Mouse (Mus musculus) hindbrain, embryonic 13.5 days (tissue): ENCODE measurements around the gene Evl. TPM values are rescaled to one million over a fixed set of nuclear protein-coding genes. Genes with fewer than 3 reads are reported as not detected.

Source experiments
- microRNA counts: library from miRNA; unstranded; fragments of <30 nt; microRNA quantifications from one replicate; lab custom pipeline; 2016
- microRNA-seq: library from miRNA; unstranded; fragments of <30 nt; microRNA quantifications from one replicate; pipeline ENCODE4, GENCODE M21; 2016
- polyA plus RNA-seq: library from polyadenylated mRNA; unstranded; fragments of >200 nt; fragmentation: Nextera tagmentation; extraction: Ambion mirVana; gene quantifications from 2 replicates; pipeline ENCODE4 v1.2.1, GENCODE M21; 2015

Evl gene
- polyA plus RNA-seq, 1 experiment from 2014 or later, result 206 TPM

MicroRNA genes within 50 kb of the gene (microRNA counts, 519-probe panel; counts per million panel counts)
- 5,017 counts per million, percentile 87 among the panel's probes with 10 or more counts for microRNA mmu-miR-342-3p (lab: Ali Mortazavi, UCI)
- 2,043 counts per million, percentile 12 among the panel's probes with 10 or more counts for microRNA mmu-miR-342-5p (lab: Ali Mortazavi, UCI)

Small RNAs within 50 kb of the gene (microRNA-seq; reads per million reads assigned to microRNA genes)
- gene Gm23872 (not detected), gene Mir342 (6,469 reads per million, percentile 93 among the genes with 10 or more reads in this experiment)

Other genes with a start within 250 kb of the Evl start
- gene Hhipl1, start 248.4 kb upstream of the Evl start, polyA plus RNA-seq, result 1.5 and 1.6 TPM in 2 replicates
- gene Cyp46a1, start 220.3 kb upstream of the Evl start, polyA plus RNA-seq, result 15.4 and 17.5 TPM in 2 replicates
- 58.7 and 61.9 TPM in 2 replicates for gene Eml1, start 183.8 kb upstream of the Evl start, polyA plus RNA-seq
- 2.2 and 3.6 TPM in 2 replicates for gene Degs2, start 147.6 kb downstream of the Evl start, polyA plus RNA-seq
- gene Yy1, start 238.3 kb downstream of the Evl start, polyA plus RNA-seq, result 13.5 and 14.1 TPM in 2 replicates